Mouse (Mus musculus) midbrain, embryonic 11.5 days (tissue): ENCODE data around the gene Npvf. TPM values are rescaled to one million over a fixed set of nuclear protein-coding genes. Genes with fewer than 3 reads are reported as not detected.
"Not testable (repeated sequence)": the region's sequence is repeated elsewhere in the genome, so short reads cannot be mapped to it uniquely, and the experiment has no call there.

Experiments
- ATAC-seq: fragments of 200-750 bp; cut with Nextera tagmentation; 2 replicates; pipeline ENCODE4 v1.8.0; 2017; ENCODE audit warnings: moderate TSS enrichment, moderate library complexity; ENCODE audit not compliant: low FRiP score
- DNase-seq: peaks from one replicate; pipeline ENCODE4 v3.0.0; 2015; ENCODE audit warnings: low spot score; ENCODE audit errors: missing footprints
- H3K27ac ChIP-seq: fragments of 300-500 bp; sonication (generic); 2 replicates; pipeline ENCODE4 v1.5.1; 2014; ENCODE audit warnings: low read depth, low read length
- H3K27me3 ChIP-seq: fragments of 300-500 bp; sonication (generic); 2 replicates; pipeline ENCODE4 v1.6.1; 2014; ENCODE audit warnings: mild to moderate bottlenecking, low read length, moderate library complexity, mixed read lengths; ENCODE audit not compliant: control insufficient read depth, insufficient read depth
- H3K36me3 ChIP-seq: fragments of 300-500 bp; sonication (generic); 2 replicates; pipeline ENCODE4 v1.6.1; 2014; ENCODE audit warnings: mild to moderate bottlenecking, low read length, moderate library complexity, mixed read lengths; ENCODE audit not compliant: control insufficient read depth, insufficient read depth
- H3K4me1 ChIP-seq: fragments of 300-500 bp; sonication (generic); 2 replicates; pipeline ENCODE4 v1.6.1; 2014; ENCODE audit warnings: low read length; ENCODE audit not compliant: control insufficient read depth, insufficient read depth
- H3K4me2 ChIP-seq: fragments of 300-500 bp; sonication (generic); 2 replicates; pipeline ENCODE4 v1.6.1; 2014; ENCODE audit warnings: mild to moderate bottlenecking, moderate library complexity
- H3K4me3 ChIP-seq: fragments of 300-500 bp; sonication (generic); 2 replicates; pipeline ENCODE4 v1.5.1; 2014; ENCODE audit warnings: low read depth, low read length
- H3K9ac ChIP-seq: fragments of 300-500 bp; sonication (generic); 2 replicates; pipeline ENCODE4 v1.6.1; 2014; ENCODE audit warnings: low read length
- H3K9me3 ChIP-seq: fragments of 300-500 bp; sonication (generic); 2 replicates; pipeline ENCODE4 v1.6.1; 2016; ENCODE audit warnings: low read length; ENCODE audit not compliant: control insufficient read depth
- WGBS: fragments of 180-500 bp; shearing (Covaris S2); extraction: QIAGEN DNeasy Blood & Tissue Kit; methylation state at CpG from one replicate; pipeline ENCODE4 v1.1.7; 2014; 5-methylcytosine and 5-hydroxymethylcytosine counted together
- polyA plus RNA-seq: library from polyadenylated mRNA; unstranded; fragments of >200 nt; fragmentation: Nextera tagmentation; extraction: Ambion mirVana; gene quantifications from 2 replicates; pipeline ENCODE4 v1.2.1, GENCODE M21; 2014

The Npvf gene
- polyA plus RNA-seq, 1 experiment from 2014 or later = not detected

DNA sequence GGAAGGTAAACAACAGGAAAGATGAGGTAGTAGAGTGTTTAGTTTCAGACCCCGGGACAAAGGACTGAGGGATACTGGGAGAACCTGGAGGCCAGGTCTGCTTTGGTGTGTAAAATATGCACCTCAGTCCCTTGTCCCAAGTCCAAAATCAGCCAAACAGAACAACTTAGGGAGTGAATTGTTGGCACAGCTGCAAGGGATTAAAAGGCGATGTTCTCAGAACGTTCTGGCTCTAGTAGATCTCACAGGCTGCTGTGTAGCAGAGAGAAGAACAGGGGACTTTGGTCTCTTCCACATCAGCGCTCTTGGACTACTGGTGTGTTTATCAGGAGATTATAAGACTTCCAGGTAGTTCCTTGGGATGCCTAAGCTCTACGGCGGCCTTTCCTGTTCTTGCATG lies 6.6 kb downstream of the Npvf start:
- Histone ChIP-seq H3K36me3 (no peaks in the 10 kb centered on the region), H3K9ac (no peak overlapping the region), H3K27me3 (no peaks in the 10 kb centered on the region), H3K9me3 (no peaks in the 10 kb centered on the region), H3K4me1 (peaks cover 3% of the 10 kb centered on the region), H3K4me2 (no peak overlapping the region), H3K4me3 (no peak overlapping the region), H3K27ac (no peak overlapping the region)
- no peak for ATAC-seq
- DNase-seq = no peak
- WGBS = 71% methylated on average over 6 of the region's 6 CpGs

DNA sequence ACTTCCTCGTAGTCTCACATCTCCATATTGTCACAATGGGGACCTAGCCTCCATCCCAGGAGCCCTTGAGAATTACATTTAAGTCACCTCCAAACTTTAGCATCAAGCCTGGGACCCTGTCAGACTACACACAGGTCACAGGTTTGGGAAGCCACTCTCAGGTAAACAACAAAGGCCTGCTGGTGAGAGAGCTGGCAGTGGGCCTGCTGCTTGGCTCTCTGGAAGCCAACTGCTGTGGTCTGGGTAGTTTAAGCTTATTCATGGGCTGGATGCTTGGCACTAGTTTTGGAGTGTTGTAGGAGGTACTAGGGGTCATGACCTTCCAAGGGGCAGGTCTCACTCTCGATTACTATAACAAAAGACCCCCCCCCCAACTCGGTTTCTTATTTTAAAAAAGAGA lies 7.6 kb downstream of the Npvf start:
- Histone ChIP-seq H3K9me3 (no peaks in the 10 kb centered on the region), H3K4me3 (no peak overlapping the region), H3K4me2 (no peak overlapping the region), H3K27me3 (no peaks in the 10 kb centered on the region), H3K36me3 (no peaks in the 10 kb centered on the region), H3K4me1 (peaks cover 3% of the 10 kb centered on the region), H3K27ac (no peak overlapping the region), H3K9ac (no peak overlapping the region)
- 44% methylated on average over 3 of the region's 3 CpGs for WGBS
- ATAC-seq = no peak
- no peak for DNase-seq

DNA sequence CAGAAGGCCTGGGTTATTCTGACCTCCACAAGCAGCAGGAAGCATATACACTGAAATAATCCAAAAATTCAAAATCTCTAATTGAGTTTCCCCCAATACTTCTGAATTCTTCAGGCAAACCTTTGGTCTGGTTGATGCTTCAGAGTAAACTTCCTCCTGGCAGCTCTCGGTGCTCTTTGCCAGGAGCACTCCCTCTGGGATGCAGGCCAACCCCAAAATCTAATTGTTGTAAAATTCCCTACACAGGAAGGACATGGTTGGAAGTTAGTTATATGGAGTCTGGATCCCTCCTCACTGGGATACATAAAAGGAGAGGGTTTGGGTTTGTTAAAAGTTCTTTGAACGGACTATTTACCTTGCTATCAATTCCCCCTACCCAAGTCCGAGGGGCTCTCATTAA lies 9.5 kb downstream of the Npvf start:
- no peak overlapping the region for H3K4me2 ChIP-seq
- no peak overlapping the region for H3K4me3 ChIP-seq
- peaks cover 3% of the 10 kb centered on the region for H3K4me1 ChIP-seq
- no peak for ATAC-seq
- no peaks in the 10 kb centered on the region for H3K9me3 ChIP-seq
- no peaks in the 10 kb centered on the region for H3K36me3 ChIP-seq
- no peak overlapping the region for H3K9ac ChIP-seq
- H3K27ac ChIP-seq = no peak overlapping the region
- no peaks in the 10 kb centered on the region for H3K27me3 ChIP-seq
- WGBS = 84% methylated on average over 3 of the region's 3 CpGs
- no peak for DNase-seq

DNA sequence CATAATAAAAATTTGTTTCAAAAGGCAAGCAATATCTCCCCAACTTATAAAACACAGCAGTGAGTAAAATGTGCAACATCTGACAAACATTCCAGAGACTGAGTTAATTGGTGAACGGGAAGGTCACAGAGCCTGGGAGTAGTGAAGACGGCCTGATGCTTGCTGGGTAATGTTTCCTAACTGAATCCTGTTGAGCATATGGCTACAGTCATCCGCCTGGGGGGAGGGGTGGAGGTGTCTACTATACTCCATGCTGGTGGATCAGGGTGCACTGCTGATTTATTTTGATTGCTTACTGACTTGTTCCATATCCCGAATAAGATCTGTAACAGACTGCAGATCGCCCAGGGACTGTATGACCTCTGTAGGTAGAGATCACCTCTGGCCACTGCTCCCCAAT lies 12.3 kb downstream of the Npvf start:
- DNase-seq (no peak), ATAC-seq (no peak)
- 88% methylated on average over 5 of the region's 5 CpGs for WGBS
- Histone ChIP-seq H3K27ac (no peak overlapping the region), H3K4me3 (no peak overlapping the region), H3K36me3 (no peaks in the 10 kb centered on the region), H3K9ac (no peak overlapping the region), H3K4me2 (no peak overlapping the region), H3K9me3 (no peaks in the 10 kb centered on the region), H3K27me3 (no peaks in the 10 kb centered on the region), H3K4me1 (peaks cover 3% of the 10 kb centered on the region)

DNA sequence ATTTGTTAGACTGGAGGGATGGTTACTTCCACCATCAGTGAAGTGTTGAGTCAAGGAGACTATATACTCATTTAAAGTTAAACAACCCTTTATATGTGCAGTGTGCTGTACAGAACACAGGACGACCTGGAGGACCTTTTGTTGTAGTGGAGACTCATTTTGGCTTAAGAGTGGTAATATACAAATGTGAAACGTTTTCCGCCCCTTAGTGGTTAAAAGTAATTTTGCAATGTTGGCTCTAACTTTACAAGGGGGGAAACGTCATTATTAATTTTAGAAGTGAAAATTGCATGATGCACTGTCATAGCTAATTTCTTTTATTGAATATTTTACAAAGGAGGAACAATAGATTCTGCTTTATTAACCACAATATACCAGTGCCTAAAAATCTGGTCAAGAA lies 13.9 kb downstream of the Npvf start:
- Histone ChIP-seq H3K27me3 (no peaks in the 10 kb centered on the region), H3K4me3 (no peak overlapping the region), H3K4me2 (no peak overlapping the region), H3K27ac (no peak overlapping the region), H3K36me3 (no peaks in the 10 kb centered on the region), H3K9ac (no peak overlapping the region), H3K9me3 (no peaks in the 10 kb centered on the region), H3K4me1 (peaks cover 3% of the 10 kb centered on the region)
- ATAC-seq = no peak
- WGBS = 82% methylated on average over 4 of the region's 4 CpGs
- DNase-seq = no peak

DNA sequence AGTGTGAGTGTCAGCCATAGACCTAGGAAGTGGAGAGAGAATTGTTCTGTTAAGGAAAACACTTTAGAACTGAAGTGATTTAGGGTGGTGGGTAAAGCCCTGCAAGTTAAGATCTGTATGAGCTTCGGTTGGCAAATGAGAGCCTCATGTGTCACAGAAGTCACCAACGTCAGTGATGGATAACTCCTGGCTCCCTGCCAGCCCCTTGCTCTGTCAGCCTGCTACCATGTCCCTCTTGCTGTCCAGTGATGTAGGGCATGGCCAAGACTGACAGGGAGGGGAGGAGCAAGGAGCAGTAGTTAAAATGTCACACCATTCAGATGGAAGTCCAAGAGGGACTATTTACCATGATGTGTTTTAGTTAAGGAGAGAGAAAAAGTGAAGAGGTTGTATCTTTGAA lies 14.6 kb downstream of the Npvf start:
- no peak for DNase-seq
- Histone ChIP-seq H3K36me3 (no peaks in the 10 kb centered on the region), H3K9me3 (no peaks in the 10 kb centered on the region), H3K4me3 (no peak overlapping the region), H3K27me3 (no peaks in the 10 kb centered on the region), H3K9ac (no peak overlapping the region), H3K27ac (no peak overlapping the region), H3K4me1 (peaks cover 3% of the 10 kb centered on the region), H3K4me2 (no peak overlapping the region)
- no peak for ATAC-seq
- 76% methylated on average over 2 of the region's 2 CpGs for WGBS

DNA sequence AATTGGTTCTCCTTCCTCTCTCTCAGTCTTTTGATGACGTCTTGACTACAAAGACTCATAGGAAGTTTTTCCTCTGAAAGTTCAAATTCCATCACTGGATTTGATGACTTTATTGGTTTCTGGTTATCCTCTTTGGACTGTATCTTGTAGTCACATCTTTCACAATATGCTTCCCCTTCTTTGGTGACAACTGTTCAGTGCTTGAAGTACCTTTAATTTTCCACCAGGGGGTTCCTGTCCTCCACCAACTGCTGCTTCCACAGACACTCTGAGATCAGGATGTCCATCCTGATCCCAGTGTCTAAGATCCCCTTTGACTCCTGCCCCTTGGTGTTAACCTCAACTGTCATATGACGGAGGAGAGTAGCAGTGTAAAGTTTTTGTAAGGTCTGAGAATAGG lies 28.1 kb downstream of the Npvf start:
- not testable (repeated sequence) for H3K4me3 ChIP-seq, H3K9ac ChIP-seq, H3K4me1 ChIP-seq, DNase-seq, H3K36me3 ChIP-seq, H3K27ac ChIP-seq, H3K27me3 ChIP-seq, H3K9me3 ChIP-seq, ATAC-seq, H3K4me2 ChIP-seq
- WGBS = 73% methylated on average over 2 of the region's 2 CpGs

DNA sequence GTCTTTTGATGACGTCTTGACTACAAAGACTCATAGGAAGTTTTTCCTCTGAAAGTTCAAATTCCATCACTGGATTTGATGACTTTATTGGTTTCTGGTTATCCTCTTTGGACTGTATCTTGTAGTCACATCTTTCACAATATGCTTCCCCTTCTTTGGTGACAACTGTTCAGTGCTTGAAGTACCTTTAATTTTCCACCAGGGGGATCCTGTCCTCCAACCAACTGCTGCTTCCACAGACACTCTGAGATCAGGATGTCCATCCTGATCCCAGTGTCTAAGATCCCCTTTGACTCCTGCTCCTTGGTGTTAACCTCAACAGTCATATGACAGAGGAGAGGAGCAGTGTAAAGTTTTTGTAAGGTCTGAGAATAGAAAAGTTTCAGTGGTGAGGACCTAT lies 36.0 kb downstream of the Npvf start:
- not testable (repeated sequence) for H3K36me3 ChIP-seq, H3K4me3 ChIP-seq, ATAC-seq, DNase-seq, H3K27me3 ChIP-seq, H3K9me3 ChIP-seq, H3K4me2 ChIP-seq, H3K27ac ChIP-seq, H3K9ac ChIP-seq, H3K4me1 ChIP-seq
- WGBS = 100% methylated on average over 1 of the region's 1 CpGs

DNA sequence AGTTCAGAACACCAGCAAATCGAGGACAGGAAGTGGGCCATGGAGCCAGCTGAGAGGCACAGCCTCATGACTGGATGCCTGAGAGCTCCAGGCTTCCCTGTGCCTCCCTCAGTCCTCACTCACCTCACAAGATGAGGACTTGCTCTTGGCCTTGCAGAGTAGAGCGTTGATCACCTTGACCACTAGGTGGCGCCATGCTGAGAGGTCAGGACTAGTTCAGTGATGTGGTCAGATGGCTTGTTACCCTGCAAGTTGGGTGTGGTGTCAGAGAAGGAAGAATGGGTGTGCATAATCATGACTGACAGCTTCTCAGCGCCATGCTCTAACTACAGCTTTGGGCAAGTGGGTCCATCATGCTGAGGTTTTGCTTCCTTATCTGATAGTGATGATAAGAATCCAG lies 52.6 kb downstream of the Npvf start:
- Histone ChIP-seq H3K27ac (no peak overlapping the region), H3K9ac (no peak overlapping the region), H3K9me3 (no peaks in the 10 kb centered on the region), H3K4me2 (no peak overlapping the region), H3K4me1 (no peaks in the 10 kb centered on the region), H3K36me3 (no peaks in the 10 kb centered on the region), H3K27me3 (no peaks in the 10 kb centered on the region), H3K4me3 (no peak overlapping the region)
- ATAC-seq = no peak
- DNase-seq = peak; percentile 91
- 29% methylated on average over 4 of the region's 4 CpGs for WGBS
